Mouse (Mus musculus): ENCODE results near the gene Hoxb5.

The Hoxb5 gene

GRCm38 (mm10) chr11:96288455-96289221 lies 14.5 kb upstream of the Hoxb5 start:
- no peak for DNase-seq (ENCODE audit: low read depth, low spot score)

GRCm38 (mm10) chr11:96289293-96289692 lies 13.8 kb upstream of the Hoxb5 start:
- DNase-seq (ENCODE audit: low read depth, low spot score), result no peak

GRCm38 (mm10) chr11:96289837-96290236 lies 13.3 kb upstream of the Hoxb5 start:
- DNase-seq (ENCODE audit: low read depth, low spot score), result no peak

GRCm38 (mm10) chr11:96290705-96291355 lies 12.3 kb upstream of the Hoxb5 start:
- no peak for DNase-seq (ENCODE audit: low read depth, low spot score)

- DNase-seq (ENCODE audit: low read depth, low spot score), result no peak
Observed at GRCm38 (mm10) chr11:96291681-96292564, 11.2 kb upstream of the Hoxb5 start, which contains the start of gene Hoxb6. TSS of gene Hoxb6 (plus strand) at chr11:96292476.

- no peak for DNase-seq (ENCODE audit: low read depth, low spot score)
Observed at GRCm38 (mm10) chr11:96292565-96293301, 10.4 kb upstream of the Hoxb5 start.

GRCm38 (mm10) chr11:96293302-96293921 lies 9.7 kb upstream of the Hoxb5 start:
- no peak for DNase-seq (ENCODE audit: low read depth, low spot score)

GRCm38 (mm10) chr11:96294245-96295091 lies 8.7 kb upstream of the Hoxb5 start:
- no peak for DNase-seq (ENCODE audit: low read depth, low spot score)

- DNase-seq (ENCODE audit: low read depth, low spot score), result no peak
Observed at GRCm38 (mm10) chr11:96295092-96295835, 7.9 kb upstream of the Hoxb5 start.

GRCm38 (mm10) chr11:96296997-96297396 lies 6.1 kb upstream of the Hoxb5 start:
- DNase-seq (ENCODE audit: low read depth, low spot score), result no peak

- no peak for DNase-seq (ENCODE audit: low read depth, low spot score)
Observed at GRCm38 (mm10) chr11:96297428-96297827, 5.7 kb upstream of the Hoxb5 start.

GRCm38 (mm10) chr11:96297968-96298635 lies 5.0 kb upstream of the Hoxb5 start:
- DNase-seq (ENCODE audit: low read depth, low spot score), result no peak

GRCm38 (mm10) chr11:96298895-96299667 lies 4.1 kb upstream of the Hoxb5 start:
- no peak for DNase-seq (ENCODE audit: low read depth, low spot score)

GRCm38 (mm10) chr11:96299781-96300180 lies 3.4 kb upstream of the Hoxb5 start:
- DNase-seq (ENCODE audit: low read depth, low spot score), result no peak

- DNase-seq (ENCODE audit: low read depth, low spot score), result no peak
Observed at GRCm38 (mm10) chr11:96300354-96301063, 2.6 kb upstream of the Hoxb5 start.

- no peak for DNase-seq (ENCODE audit: low read depth, low spot score)
Observed at GRCm38 (mm10) chr11:96301064-96301431, 2.1 kb upstream of the Hoxb5 start.

GRCm38 (mm10) chr11:96301837-96302236 lies 1.3 kb upstream of the Hoxb5 start:
- no peak for DNase-seq (ENCODE audit: low read depth, low spot score)
